Mouse (Mus musculus): ENCODE results near the gene Pklr. TPM values are rescaled to one million over a fixed set of nuclear protein-coding genes. Genes with fewer than 3 reads are reported as not detected.

Pklr gene
- polyA plus RNA-seq (2012; rRNA removed) = 0.15 and 0.17 TPM in 2 replicates

DNA sequence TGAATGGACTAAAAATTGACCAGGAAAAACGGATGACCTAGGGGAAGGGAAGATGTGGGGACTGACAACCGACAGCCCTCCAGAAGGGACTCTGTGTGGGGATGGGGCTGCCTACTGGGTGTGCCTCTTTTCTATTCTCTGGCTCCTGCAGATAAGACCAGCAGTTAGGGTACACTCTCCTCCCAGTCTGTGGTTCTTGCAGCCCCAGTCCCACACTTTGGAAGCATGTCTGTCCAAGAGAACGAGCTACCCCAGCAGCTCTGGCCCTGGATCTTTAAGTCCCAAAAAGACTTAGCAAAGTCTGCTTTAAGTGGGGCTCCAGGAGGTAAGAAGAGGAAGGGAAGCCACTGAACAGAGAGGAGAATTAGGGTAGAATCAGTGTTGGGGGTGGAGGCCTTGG lies at the start of gene Pklr:
TSS of gene Pklr (plus strand) at position 185 of the 400 bp plus-strand sequence.

DNA sequence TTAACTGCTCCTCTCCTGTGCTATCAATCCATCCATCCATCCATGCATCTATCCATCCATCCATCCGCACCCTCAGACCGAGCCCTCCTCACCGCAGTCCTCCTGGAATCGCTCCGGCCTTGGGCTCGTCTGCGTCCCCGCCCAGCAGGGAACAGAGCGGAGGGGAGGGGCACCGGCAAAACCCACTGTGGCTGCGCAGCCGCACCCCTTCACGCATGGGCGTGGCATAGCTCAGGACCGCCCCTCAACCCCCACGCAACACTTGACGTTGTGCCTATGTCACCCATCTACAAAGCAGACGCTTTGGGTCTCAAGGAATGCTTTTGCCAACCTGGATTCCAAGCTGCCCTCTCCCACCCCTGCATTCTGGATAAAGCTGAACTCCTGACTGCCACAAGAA lies 42.8 kb upstream of the Pklr start, which contains the start of gene Rusc1:
TSS of gene Rusc1 (minus strand) at position 137 of the 400 bp plus-strand sequence.

DNA sequence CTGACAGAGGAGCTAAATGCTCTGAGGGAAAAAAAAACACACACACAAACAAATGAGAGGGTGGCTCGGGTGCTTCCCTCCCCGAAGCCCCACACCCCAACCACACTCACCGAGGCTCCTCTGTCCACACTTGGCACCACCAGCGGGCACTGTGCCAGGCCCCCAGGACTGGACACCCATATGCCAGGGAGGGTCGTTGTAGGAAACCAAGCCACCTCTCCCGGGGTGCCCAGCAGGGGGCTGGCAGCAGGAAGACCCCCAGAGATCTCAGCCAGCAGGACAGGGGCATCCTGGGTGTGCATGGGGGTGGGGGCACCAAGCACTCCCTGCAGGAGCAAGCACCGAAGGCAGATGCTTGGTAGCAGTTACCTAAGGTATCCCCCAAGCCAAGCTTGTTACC lies 35.1 kb upstream of the Pklr start, which contains the start of gene Gm43738:
TSS of gene Gm43738 (minus strand) at position 289 of the 400 bp plus-strand sequence.

DNA sequence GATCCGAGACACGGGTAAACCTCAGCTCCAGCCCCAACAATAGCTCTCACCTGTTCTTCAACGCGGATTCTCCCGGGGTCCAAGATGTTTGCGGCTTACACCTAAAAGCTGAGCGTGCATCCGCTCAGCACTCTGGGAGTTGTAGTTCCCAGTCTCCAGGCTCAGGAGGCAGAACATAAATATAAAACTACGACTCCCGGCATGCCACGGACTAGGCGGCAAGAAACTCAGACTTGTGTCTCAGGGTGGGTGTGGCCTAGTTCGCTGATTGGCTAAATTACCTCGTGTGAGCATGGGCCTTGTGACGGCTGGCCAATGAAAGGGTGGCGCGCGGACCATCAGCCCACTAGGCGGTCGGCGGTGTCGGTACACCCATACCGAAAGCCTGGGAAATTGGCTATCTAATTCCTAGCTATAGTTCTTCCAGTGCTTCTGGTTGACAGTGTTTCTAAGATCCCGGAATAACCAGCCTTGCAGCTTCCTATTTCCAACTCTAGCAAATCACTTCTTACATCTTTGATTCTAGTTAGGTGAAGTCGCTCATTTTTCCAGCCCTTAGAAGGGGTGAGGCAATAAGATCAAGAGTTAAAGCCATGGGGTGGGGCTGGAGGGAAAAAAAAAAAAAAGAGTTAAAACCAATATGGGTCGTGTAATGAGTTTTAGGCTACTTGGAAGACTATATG lies 34.0 kb upstream of the Pklr start, which contains the start of gene Fdps:
TSS of gene Fdps (minus strand) at position 148 of the 683 bp plus-strand sequence.

DNA sequence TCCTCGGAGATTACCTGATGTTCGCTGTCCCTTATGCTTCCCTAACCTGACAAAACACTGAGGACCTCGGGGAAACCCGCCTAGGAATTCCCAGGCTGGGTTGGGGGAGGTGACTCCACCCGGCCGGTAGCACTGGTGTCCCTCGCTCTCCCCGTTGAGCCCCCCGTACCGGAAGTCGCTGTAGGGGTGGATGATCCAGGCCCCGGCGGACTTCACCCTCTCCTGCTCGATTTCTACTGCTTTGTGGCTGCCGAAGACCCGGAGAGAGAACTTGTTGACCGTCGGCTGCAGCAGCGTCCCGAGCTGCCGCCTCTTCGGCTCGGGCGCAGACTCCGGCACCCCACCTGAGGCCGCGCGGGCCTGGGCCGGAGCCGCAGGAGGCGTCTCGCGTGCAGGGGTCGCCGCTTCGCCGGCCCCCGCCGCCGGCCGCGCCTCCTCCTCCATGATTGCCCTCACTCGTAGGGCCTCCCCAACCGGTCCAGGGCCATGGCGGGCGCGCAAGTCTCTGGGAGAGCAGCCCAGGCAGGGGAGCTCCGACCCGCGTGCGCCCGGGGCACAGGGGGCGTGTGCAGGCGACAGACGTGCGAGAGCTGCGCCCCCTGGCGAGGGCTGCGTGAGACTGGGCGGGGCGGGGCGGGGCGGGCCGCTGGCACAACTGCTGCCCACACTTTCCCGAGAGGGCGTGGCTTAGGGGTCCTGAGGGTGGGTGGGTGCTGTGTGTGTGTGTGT lies 23.8 kb downstream of the Pklr start, which contains the start of gene Hcn3:
TSS of gene Hcn3 (minus strand) at position 581 of the 729 bp plus-strand sequence.

DNA sequence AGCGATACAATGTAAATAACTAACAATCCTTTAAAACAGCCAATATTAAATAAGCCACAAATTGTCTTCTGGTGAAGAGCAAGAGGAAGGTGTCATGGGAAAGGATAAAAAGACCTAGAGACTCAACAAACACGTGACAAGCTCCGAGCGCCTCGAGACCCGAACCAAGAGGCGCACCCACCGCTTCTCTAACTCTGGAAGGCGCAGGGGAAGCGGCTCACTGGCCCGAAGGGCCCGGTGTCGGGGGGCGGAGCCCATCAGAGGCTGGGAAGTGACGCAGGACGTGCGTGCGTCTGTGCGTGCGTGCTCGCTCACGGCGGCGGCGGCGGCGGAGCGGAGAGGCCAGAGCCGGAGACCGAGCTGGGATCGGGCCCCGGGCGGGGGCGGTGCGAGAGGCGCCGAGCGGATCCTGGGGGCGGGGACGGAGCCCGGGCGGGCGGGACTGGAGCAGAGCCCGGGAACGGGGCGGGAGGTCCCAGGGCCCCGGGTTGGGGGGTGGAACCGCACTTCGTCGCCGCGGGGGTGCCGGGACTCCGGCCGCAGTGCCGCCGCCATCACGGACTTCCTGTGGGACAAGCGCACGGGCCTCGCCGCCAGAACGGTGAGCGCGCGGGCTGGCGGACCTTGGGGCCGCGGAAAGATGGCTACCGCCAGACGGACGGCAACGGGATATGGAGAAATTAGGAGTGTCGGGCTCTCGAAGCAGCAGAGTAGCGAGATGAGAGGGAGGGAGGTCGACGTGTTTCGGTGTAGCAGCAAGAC lies 28.7 kb downstream of the Pklr start, which contains the start of gene Clk2:
TSS of gene Clk2 (plus strand) at position 290 of the 762 bp plus-strand sequence.

DNA sequence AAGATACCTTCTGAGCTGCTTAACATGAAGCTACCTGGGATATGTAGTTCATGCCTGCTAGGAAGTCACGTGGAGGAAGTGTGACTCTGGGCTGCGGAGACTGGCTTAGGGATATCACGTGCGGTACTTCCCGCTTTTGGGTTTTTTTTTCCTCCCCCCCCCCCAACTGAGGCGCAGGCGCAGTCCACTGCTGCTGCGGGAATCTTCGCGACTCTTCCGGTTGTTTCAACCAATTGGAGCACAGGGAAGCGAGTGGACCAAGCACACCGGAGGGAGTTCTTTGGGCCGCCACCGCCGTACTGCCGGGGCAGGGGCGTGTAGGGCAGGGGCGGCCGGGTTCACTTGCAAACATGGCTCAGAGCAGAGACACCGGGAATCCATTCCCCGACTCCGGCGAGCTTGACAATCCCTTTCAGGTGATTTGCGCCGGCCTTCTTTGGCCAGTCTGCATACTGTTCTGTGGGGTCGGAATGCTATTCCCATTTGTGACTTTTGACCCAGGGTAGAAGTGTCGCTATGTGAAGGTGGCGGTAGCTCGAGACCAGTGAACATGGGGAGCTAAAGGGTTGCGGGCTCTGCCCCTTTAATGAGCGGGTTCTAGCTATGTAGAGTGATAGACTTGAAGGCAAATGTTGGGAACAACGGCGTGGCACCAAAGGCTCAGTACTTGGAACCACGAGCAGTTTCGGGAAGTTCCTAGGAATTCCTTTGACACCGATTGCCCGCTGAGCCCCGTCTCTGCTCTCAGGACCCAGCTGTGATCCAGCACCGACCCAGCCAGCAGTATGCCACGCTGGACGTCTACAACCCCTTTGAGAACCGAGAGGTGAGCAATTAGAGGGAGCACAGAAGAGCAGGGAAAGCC lies 41.5 kb downstream of the Pklr start, which contains the start of gene Scamp3:
TSS of gene Scamp3 (plus strand) at position 232 of the 865 bp plus-strand sequence.

DNA sequence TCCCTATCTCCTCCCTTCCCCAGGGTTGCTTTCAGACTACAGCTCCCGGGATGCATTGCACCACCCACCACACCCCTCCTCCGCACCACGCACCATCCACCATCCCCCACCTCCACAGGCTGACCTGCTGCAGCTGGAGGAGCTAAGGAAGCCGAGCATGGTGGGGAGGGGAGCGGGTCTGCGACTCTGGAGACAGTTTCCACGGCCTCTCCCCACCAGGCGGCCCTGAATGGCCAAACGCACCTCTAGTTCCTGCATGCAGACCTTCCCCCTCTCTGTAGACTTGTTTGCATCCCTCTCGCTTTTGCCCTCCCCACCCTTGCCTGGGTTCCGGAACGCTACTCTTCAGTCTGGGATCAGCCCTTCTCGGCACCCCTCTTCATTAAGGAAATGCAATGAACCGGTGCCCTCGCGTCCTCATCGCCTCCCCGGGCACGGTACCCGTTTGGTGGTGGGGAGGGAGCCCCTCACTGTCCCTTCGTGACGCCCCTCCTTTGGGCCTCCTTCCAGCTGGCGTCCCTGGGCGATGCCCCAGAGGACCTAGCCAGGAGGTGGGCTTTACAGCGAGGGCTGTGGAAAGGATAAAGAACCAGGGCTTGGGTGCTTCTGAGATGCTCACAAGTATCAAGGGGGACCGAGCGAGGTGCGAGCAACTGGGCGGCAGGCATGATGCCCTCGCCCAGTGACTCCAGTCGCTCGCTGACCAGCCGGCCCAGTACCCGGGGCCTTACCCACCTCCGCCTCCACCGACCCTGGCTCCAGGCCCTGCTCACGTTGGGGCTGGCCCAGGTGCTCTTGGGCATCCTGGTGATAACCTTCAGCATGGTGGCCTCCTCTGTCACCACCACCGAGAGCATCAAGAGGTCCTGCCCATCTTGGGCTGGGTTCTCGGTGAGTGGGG lies 47.4 kb downstream of the Pklr start, which contains the start of gene Fam189b:
TSS of gene Fam189b (plus strand) at position 86 of the 901 bp plus-strand sequence.

Other genes with a start within 250 kb of the Pklr start
- gene Msto1, start 222.1 kb upstream of the Pklr start, polyA plus RNA-seq (2012; rRNA removed) = 49.9 and 50.9 TPM in 2 replicates
- 22.3 and 23.1 TPM in 2 replicates for gene Ash1l, start 185.5 kb upstream of the Pklr start, polyA plus RNA-seq (2012; rRNA removed)
- gene Dap3, start 185.0 kb upstream of the Pklr start, polyA plus RNA-seq (2012; rRNA removed) = 100 and 102 TPM in 2 replicates
- gene Rusc1, start 42.8 kb upstream of the Pklr start, polyA plus RNA-seq (2012; rRNA removed) = 138 and 142 TPM in 2 replicates
- 0.07 TPM in 1 of 2 replicates, not detected in the other for gene Gm43738, start 35.0 kb upstream of the Pklr start, polyA plus RNA-seq (2012; rRNA removed)
- gene Fdps, start 34.2 kb upstream of the Pklr start, polyA plus RNA-seq (2012; rRNA removed) = 301 and 321 TPM in 2 replicates
- gene Hcn3, start 24.1 kb downstream of the Pklr start, polyA plus RNA-seq (2012; rRNA removed) = 66.1 and 76.8 TPM in 2 replicates
- gene Clk2, start 28.7 kb downstream of the Pklr start, polyA plus RNA-seq (2012; rRNA removed) = 79.8 and 84.1 TPM in 2 replicates
- 116 and 120 TPM in 2 replicates for gene Scamp3, start 41.3 kb downstream of the Pklr start, polyA plus RNA-seq (2012; rRNA removed)
- 67.2 and 68.9 TPM in 2 replicates for gene Fam189b, start 47.0 kb downstream of the Pklr start, polyA plus RNA-seq (2012; rRNA removed)
- 49.4 and 52.2 TPM in 2 replicates for gene Gba, start 66.8 kb downstream of the Pklr start, polyA plus RNA-seq (2012; rRNA removed)
- gene Thbs3, start 79.0 kb downstream of the Pklr start, polyA plus RNA-seq (2012; rRNA removed) = 223 and 225 TPM in 2 replicates
- 145 and 148 TPM in 2 replicates for gene Mtx1, start 90.9 kb downstream of the Pklr start, polyA plus RNA-seq (2012; rRNA removed)
- 4.5 and 5.8 TPM in 2 replicates for gene Muc1, start 92.9 kb downstream of the Pklr start, polyA plus RNA-seq (2012; rRNA removed)
- 101 TPM in 2 replicates for gene Krtcap2, start 109.8 kb downstream of the Pklr start, polyA plus RNA-seq (2012; rRNA removed)
- gene Trim46, start 110.2 kb downstream of the Pklr start, polyA plus RNA-seq (2012; rRNA removed) = 113 and 137 TPM in 2 replicates
- gene Dpm3, start 123.2 kb downstream of the Pklr start, polyA plus RNA-seq (2012; rRNA removed) = 140 and 171 TPM in 2 replicates
- gene Slc50a1, start 134.4 kb downstream of the Pklr start, polyA plus RNA-seq (2012; rRNA removed) = 53.7 and 53.8 TPM in 2 replicates
- gene Efna1, start 145.0 kb downstream of the Pklr start, polyA plus RNA-seq (2012; rRNA removed) = 7.8 and 8.6 TPM in 2 replicates
- gene Efna3, start 186.8 kb downstream of the Pklr start, polyA plus RNA-seq (2012; rRNA removed) = 94.2 and 96.9 TPM in 2 replicates
- 12.3 and 13.4 TPM in 2 replicates for gene Efna4, start 201.9 kb downstream of the Pklr start, polyA plus RNA-seq (2012; rRNA removed)
- gene Adam15, start 213.9 kb downstream of the Pklr start, polyA plus RNA-seq (2012; rRNA removed) = 103 and 104 TPM in 2 replicates
- 0.28 and 0.30 TPM in 2 replicates for gene Dcst2, start 225.8 kb downstream of the Pklr start, polyA plus RNA-seq (2012; rRNA removed)
- gene Dcst1, start 229.1 kb downstream of the Pklr start, polyA plus RNA-seq (2012; rRNA removed) = 0.07 and 0.17 TPM in 2 replicates